Mouse (Mus musculus): ENCODE measurements at regions not wholly inside any gene's neighbourhood (a gene's known extent, or its start where the extent isn't known, plus 50 kb on each side); places are given as distances from the start of the nearest gene placed in this dataset.

GRCm38 (mm10) chr3:15200990-15201389 lies 131.1 kb downstream of the Gm9733 start:
- Histone ChIP-seq H3K9me3 (replicated peaks; ENCODE audit: insufficient read depth, low read length) (no peaks in the 10 kb centered on the region), H3K27ac (ENCODE audit: control insufficient read depth, low read depth, low read length) (no peak overlapping the region), H3K27me3 (ENCODE audit: control insufficient read depth in 1 of 2, insufficient read depth in 2 of 2, low read length in 2 of 2) (0 out of 4 replicates have a peak, but pooled peaks cover 0 to 2% of the 10 kb centered on the region in 2 experiments), H3K9ac (ENCODE audit: control insufficient read depth, low read depth, low read length, poor library complexity, severe bottlenecking) (no peak overlapping the region), H3K4me1 (ENCODE audit: control insufficient read depth in 1 of 2, insufficient read depth in 2 of 2, low read length in 2 of 2) (no peaks in the 10 kb centered on the region), H3K4me3 (ENCODE audit: control insufficient read depth in 1 of 2, insufficient read depth in 1 of 2, low read depth in 2 of 2, low read length in 2 of 2) (no peak overlapping the region), H3K79me2 (ENCODE audit: control insufficient read depth, insufficient read depth, low read length, poor library complexity) (no peaks in the 10 kb centered on the region), H3K36me3 (ENCODE audit: control insufficient read depth in 1 of 2, insufficient read depth in 2 of 2, low read length in 2 of 2) (no peaks in the 10 kb centered on the region)
- TF ChIP-seq ZC3H11A (IDR thresholded peaks at IDR 0.05; ENCODE audit: low read depth, low read length) (no peak), JUND (IDR thresholded peaks at IDR 0.05; ENCODE audit: low read depth, low read length) (no peak), RAD21 (IDR thresholded peaks at IDR 0.05; ENCODE audit: low read depth, low read length) (no peak), POLR2AphosphoS2 (IDR thresholded peaks at IDR 0.05; ENCODE audit: low read length) (no peak), ZKSCAN1 (IDR thresholded peaks at IDR 0.05; ENCODE audit: low read depth, low read length) (no peak), MEF2A (IDR thresholded peaks at IDR 0.05; ENCODE audit: extremely low read depth, insufficient replicate concordance, low read depth, low read length, poor library complexity, severe bottlenecking) (no peak), ZNF384 (IDR thresholded peaks at IDR 0.05; ENCODE audit: low read depth, low read length) (no peak), MYB (IDR thresholded peaks at IDR 0.05; ENCODE audit: low read depth, low read length) (no peak), SMC3 (IDR thresholded peaks at IDR 0.05; ENCODE audit: low read depth, low read length) (no peak), MAZ (IDR thresholded peaks at IDR 0.05; ENCODE audit: low read depth, low read length) (no peak), ELF1 (IDR thresholded peaks at IDR 0.05; ENCODE audit: low read depth, low read length) (no peak), TBP (IDR thresholded peaks at IDR 0.05; ENCODE audit: low read depth, low read length) (no peak), HCFC1 (IDR thresholded peaks at IDR 0.05; ENCODE audit: low read depth, low read length) (no peak), EP300 (IDR thresholded peaks at IDR 0.05; ENCODE audit: low read depth in 1 of 2, low read length in 2 of 2) (no peak), TAL1 (IDR thresholded peaks at IDR 0.05; ENCODE audit: low read length) (no peak), NELFE (IDR thresholded peaks at IDR 0.05; ENCODE audit: low read depth, low read length) (no peak)
- DNase-seq (ENCODE audit: low read depth, low spot score) = no peak

DNA sequence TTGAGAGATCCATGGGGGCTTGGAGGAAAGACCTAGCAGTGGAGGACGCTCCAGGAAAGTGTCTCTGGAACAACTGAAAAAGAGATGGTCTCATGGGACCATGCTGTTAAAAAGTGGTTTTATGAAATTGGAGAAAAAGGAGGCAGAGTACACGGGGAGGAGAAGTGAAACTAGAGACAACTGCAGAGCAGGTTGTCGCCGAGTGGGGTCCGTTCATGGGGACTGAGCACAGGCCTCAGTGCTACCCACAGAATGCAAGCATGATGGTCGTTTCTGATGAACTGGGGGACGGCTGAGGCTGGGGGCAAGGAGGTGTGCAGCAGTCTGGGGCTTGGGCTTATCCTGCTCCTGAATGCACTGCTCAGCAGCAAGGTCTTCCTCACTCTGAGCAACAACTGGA lies 129.3 kb downstream of the Gm9733 start:
- H3K79me2 ChIP-seq (ENCODE audit: control insufficient read depth, insufficient read depth, low read length, poor library complexity) = no peaks in the 10 kb centered on the region
- H3K4me3 ChIP-seq (ENCODE audit: control insufficient read depth in 1 of 2, insufficient read depth in 1 of 2, low read depth in 2 of 2, low read length in 2 of 2) = no peak overlapping the region
- no peaks in the 10 kb centered on the region for H3K9me3 ChIP-seq (replicated peaks; ENCODE audit: insufficient read depth, low read length)
- peaks cover 0 to 2% of the 10 kb centered on the region in 2 experiments; a peak in 1 of 4 replicates for H3K27me3 ChIP-seq (ENCODE audit: control insufficient read depth in 1 of 2, insufficient read depth in 2 of 2, low read length in 2 of 2)
- no peak for TF ChIP-seq NRF1 (IDR thresholded peaks at IDR 0.05; ENCODE audit: insufficient read depth, low read depth, low read length, poor library complexity, severe bottlenecking)
- TF ChIP-seq HCFC1 (IDR thresholded peaks at IDR 0.05; ENCODE audit: low read depth, low read length) = no peak
- no peak for TF ChIP-seq CHD1 (IDR thresholded peaks at IDR 0.05; ENCODE audit: low read depth, low read length)
- TF ChIP-seq RAD21 (IDR thresholded peaks at IDR 0.05; ENCODE audit: low read depth, low read length) = no peak
- TF ChIP-seq JUND (IDR thresholded peaks at IDR 0.05; ENCODE audit: low read depth, low read length) = no peak
- no peak for TF ChIP-seq E2F4 (IDR thresholded peaks at IDR 0.05; ENCODE audit: borderline replicate concordance, low read depth, low read length)
- no peak for TF ChIP-seq TAL1 (IDR thresholded peaks at IDR 0.05; ENCODE audit: low read length)
- TF ChIP-seq ETS1 (IDR thresholded peaks at IDR 0.05; ENCODE audit: low read depth, low read length) = no peak
- no peak for TF ChIP-seq MYB (IDR thresholded peaks at IDR 0.05; ENCODE audit: low read depth, low read length)
- no peak for TF ChIP-seq CTCF (IDR thresholded peaks at IDR 0.05 in 2 of 3, conservative IDR thresholded peaks at IDR 0.05 in 1 of 3; ENCODE audit: control insufficient read depth in 1 of 3, insufficient read depth in 1 of 3, low read depth in 2 of 3, low read length in 3 of 3, poor library complexity in 1 of 3, severe bottlenecking in 1 of 3)
- no peak for TF ChIP-seq POLR2A (IDR thresholded peaks at IDR 0.05; ENCODE audit: control insufficient read depth in 1 of 2, insufficient read depth in 1 of 2, low read depth in 1 of 2, low read length in 2 of 2, poor library complexity in 1 of 2)
- TF ChIP-seq KAT2A (conservative IDR thresholded peaks at IDR 0.05; ENCODE audit: low read depth, low read length) = no peak
- no peak for TF ChIP-seq USF1 (IDR thresholded peaks at IDR 0.05; ENCODE audit: low read depth, low read length)
- no peak for TF ChIP-seq SMC3 (IDR thresholded peaks at IDR 0.05; ENCODE audit: low read depth, low read length)
- no peak for TF ChIP-seq POLR2AphosphoS5 (IDR thresholded peaks at IDR 0.05; ENCODE audit: borderline replicate concordance, low read depth, low read length)
- TF ChIP-seq BHLHE40 (IDR thresholded peaks at IDR 0.05; ENCODE audit: borderline replicate concordance, low read depth, low read length) = no peak
- TF ChIP-seq MEF2A (IDR thresholded peaks at IDR 0.05; ENCODE audit: extremely low read depth, insufficient replicate concordance, low read depth, low read length, poor library complexity, severe bottlenecking) = no peak
- no peak overlapping the region for H3K9ac ChIP-seq (ENCODE audit: control insufficient read depth, low read depth, low read length, poor library complexity, severe bottlenecking)
- H3K36me3 ChIP-seq (ENCODE audit: control insufficient read depth in 1 of 2, insufficient read depth in 2 of 2, low read length in 2 of 2) = no peaks in the 10 kb centered on the region
- no peaks in the 10 kb centered on the region for H3K4me1 ChIP-seq (ENCODE audit: control insufficient read depth in 1 of 2, insufficient read depth in 2 of 2, low read length in 2 of 2)
- no peak overlapping the region for H3K27ac ChIP-seq (ENCODE audit: control insufficient read depth, low read depth, low read length)
- no peak for DNase-seq (ENCODE audit: low read depth, low spot score)

Data from MEL (cell line).